Mouse (Mus musculus): ENCODE results near the gene Gtdc1. TPM values are rescaled to one million over a fixed set of nuclear protein-coding genes. Genes with fewer than 3 reads are reported as not detected.

Gene Gtdc1
- polyA plus RNA-seq, 1 experiment from 2014 or later: 8.5 TPM

DNA sequence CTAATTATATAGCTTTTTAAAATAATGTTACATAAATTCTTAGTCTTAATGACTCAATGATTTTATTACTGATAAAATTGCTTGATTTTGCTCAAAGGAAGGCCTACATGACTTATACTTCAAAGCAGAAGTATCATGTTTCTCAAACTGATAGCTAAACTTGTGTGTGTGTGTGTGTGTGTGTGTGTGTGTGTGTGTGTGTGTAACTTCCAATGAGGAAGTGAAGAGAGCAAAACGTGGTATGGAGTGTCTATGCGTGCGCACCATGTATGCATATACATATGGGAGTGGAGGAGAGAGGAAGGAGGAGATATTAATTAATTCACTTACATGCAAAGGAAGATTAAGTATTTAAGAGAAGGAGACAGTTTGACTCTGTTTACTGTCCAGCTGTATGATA is 100.8 kb downstream of the Gtdc1 start:
- WGBS (ENCODE audit: insufficient replicate concordance): 79% methylated on average over 3 of the region's 3 CpGs
- no peak for DNase-seq
- no peaks in the 10 kb centered on the region for H3K27me3 ChIP-seq (ENCODE audit: insufficient read depth, low read length)

DNA sequence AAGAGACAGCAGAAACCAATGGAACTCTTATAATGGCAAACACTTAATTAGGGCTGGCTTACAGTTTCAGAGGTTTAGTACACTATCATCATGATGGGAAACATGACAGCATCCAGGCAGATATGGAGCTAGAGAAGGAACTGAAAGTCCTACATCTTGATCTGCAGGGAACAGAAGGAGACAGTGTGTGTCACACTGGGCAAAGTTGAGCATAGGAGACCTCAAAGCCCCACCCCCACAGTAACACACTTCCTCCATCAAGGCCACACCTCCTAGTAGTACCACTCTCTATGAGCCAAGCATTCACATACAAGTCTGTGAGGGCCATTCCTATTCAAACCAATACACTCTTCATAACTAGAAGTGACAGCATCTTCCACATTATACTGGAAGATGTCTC is 109.7 kb downstream of the Gtdc1 start:
- Histone ChIP-seq H3K4me1 (ENCODE audit: insufficient read depth) (no peaks in the 10 kb centered on the region), H3K36me3 (replicated peaks; ENCODE audit: insufficient read depth, low read length) (no peaks in the 10 kb centered on the region), H3K4me2 (ENCODE audit: low read depth, low read length) (no peak overlapping the region), H3K4me3 (ENCODE audit: low read depth, low read length) (no peak overlapping the region), H3K27me3 (ENCODE audit: insufficient read depth, low read length) (no peaks in the 10 kb centered on the region), H3K9me3 (ENCODE audit: low read length) (no peaks in the 10 kb centered on the region), H3K9ac (replicated peaks) (no peak overlapping the region), H3K27ac (ENCODE audit: low read depth) (no peak overlapping the region)
- no peak for TF ChIP-seq CTCF (IDR thresholded peaks at IDR 0.05; ENCODE audit: low read depth)
- no peak for TF ChIP-seq EP300 (IDR thresholded peaks at IDR 0.05; ENCODE audit: low read depth)
- DNase-seq (no peak), ATAC-seq (no peak)

More for the DNA sequence above, 100.8 kb downstream of the Gtdc1 start:
- Histone ChIP-seq H3K9me3 (ENCODE audit: low read length) (no peaks in the 10 kb centered on the region), H3K27ac (ENCODE audit: low read depth) (no peak overlapping the region), H3K4me1 (ENCODE audit: insufficient read depth) (no peaks in the 10 kb centered on the region), H3K4me3 (ENCODE audit: low read depth, low read length) (no peak overlapping the region), H3K4me2 (ENCODE audit: low read depth, low read length) (no peak overlapping the region), H3K9ac (replicated peaks) (no peak overlapping the region), H3K36me3 (replicated peaks; ENCODE audit: insufficient read depth, low read length) (no peaks in the 10 kb centered on the region)
- no peak for TF ChIP-seq CTCF (IDR thresholded peaks at IDR 0.05; ENCODE audit: low read depth)
- no peak for TF ChIP-seq EP300 (IDR thresholded peaks at IDR 0.05; ENCODE audit: low read depth)
- ATAC-seq: no peak

DNA sequence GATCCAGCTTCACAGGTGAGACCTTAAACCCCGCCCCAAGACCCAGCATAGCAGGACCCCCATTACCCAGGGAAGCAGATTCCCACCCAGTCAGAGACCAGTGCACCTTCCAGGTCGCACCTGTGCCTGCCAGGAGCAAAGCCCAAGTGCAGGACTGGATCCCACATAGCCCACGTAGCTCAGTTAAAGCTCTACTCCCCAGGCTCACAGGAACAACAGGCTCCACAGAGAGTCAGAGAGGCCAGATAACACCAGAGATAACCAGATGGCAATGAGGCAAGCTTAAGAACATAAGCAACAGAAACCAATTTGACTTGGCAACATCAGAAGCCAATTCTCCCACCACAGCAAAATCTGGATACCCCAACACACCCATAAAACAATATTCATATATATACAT is 113.7 kb downstream of the Gtdc1 start:
- no peaks in the 10 kb centered on the region for H3K27me3 ChIP-seq (ENCODE audit: insufficient read depth, low read length)
- WGBS (ENCODE audit: insufficient replicate concordance): 55% methylated on average over 3 of the region's 3 CpGs
- ATAC-seq: no peak

DNA sequence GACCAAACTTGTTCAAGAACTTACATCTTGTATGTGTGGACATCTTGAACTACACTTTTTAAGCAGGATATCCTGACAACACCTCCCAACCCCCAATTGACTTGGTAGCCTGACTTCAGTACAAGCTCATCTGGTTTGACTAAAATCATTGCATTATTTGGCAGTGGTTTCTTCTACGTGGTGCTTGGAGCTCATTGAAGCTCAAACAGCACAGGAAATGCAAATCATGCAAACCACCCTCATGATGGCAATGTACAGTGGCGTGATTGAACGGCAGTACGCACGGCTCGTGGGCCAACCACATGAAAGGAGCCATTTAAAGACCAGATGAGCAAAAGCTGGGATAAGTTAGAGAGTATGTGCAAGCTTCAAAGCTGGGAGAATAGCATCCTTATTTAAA is 123.0 kb downstream of the Gtdc1 start:
- no peak overlapping the region for H3K9ac ChIP-seq (replicated peaks)
- H3K27ac ChIP-seq (ENCODE audit: low read depth): no peak overlapping the region
- no peaks in the 10 kb centered on the region for H3K4me1 ChIP-seq (ENCODE audit: insufficient read depth)
- no peak overlapping the region for H3K4me2 ChIP-seq (ENCODE audit: low read depth, low read length)
- H3K4me3 ChIP-seq (ENCODE audit: low read depth, low read length): no peak overlapping the region
- H3K27me3 ChIP-seq (ENCODE audit: insufficient read depth, low read length): no peaks in the 10 kb centered on the region
- ATAC-seq (no peak), DNase-seq (no peak)
- TF ChIP-seq EP300 (IDR thresholded peaks at IDR 0.05; ENCODE audit: low read depth) (no peak), CTCF (IDR thresholded peaks at IDR 0.05; ENCODE audit: low read depth) (no peak)
- WGBS (ENCODE audit: insufficient replicate concordance): 72% methylated on average over 6 of the region's 6 CpGs
- H3K9me3 ChIP-seq (ENCODE audit: low read length): no peaks in the 10 kb centered on the region
- H3K36me3 ChIP-seq (replicated peaks; ENCODE audit: insufficient read depth, low read length): no peaks in the 10 kb centered on the region

More for the DNA sequence above, 113.7 kb downstream of the Gtdc1 start:
- Histone ChIP-seq H3K27ac (ENCODE audit: low read depth) (no peak overlapping the region), H3K9ac (replicated peaks) (no peak overlapping the region), H3K36me3 (replicated peaks; ENCODE audit: insufficient read depth, low read length) (no peaks in the 10 kb centered on the region), H3K9me3 (ENCODE audit: low read length) (no peaks in the 10 kb centered on the region), H3K4me3 (ENCODE audit: low read depth, low read length) (no peak overlapping the region), H3K4me1 (ENCODE audit: insufficient read depth) (no peaks in the 10 kb centered on the region), H3K4me2 (ENCODE audit: low read depth, low read length) (no peak overlapping the region)
- no peak for DNase-seq
- no peak for TF ChIP-seq CTCF (IDR thresholded peaks at IDR 0.05; ENCODE audit: low read depth)
- TF ChIP-seq EP300 (IDR thresholded peaks at IDR 0.05; ENCODE audit: low read depth): no peak

DNA sequence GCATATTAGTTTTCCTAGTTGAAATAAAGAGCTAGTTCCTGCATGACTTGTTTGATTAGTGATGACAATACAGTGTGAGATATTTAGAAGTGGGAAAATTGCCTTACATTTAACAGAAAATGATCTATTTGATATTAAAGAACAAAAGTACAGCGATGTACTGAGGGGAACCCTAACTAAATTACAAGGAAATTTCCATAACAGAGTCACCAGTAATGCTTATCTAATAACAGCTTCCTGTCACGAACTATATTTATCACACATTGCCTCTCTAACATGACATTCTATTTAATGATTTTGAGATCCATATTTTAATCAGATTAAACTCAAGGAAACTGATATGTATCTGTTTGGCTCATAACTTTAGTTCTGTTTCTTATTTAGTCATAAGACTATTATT is 126.1 kb downstream of the Gtdc1 start:
- H3K4me1 ChIP-seq (ENCODE audit: insufficient read depth): no peaks in the 10 kb centered on the region
- H3K27ac ChIP-seq (ENCODE audit: low read depth): no peak overlapping the region
- H3K36me3 ChIP-seq (replicated peaks; ENCODE audit: insufficient read depth, low read length): no peaks in the 10 kb centered on the region
- no peak for TF ChIP-seq EP300 (IDR thresholded peaks at IDR 0.05; ENCODE audit: low read depth)
- TF ChIP-seq CTCF (IDR thresholded peaks at IDR 0.05; ENCODE audit: low read depth): no peak
- no peak overlapping the region for H3K9ac ChIP-seq (replicated peaks)
- ATAC-seq (no peak), DNase-seq (no peak)
- no peak overlapping the region for H3K4me3 ChIP-seq (ENCODE audit: low read depth, low read length)
- no peak overlapping the region for H3K4me2 ChIP-seq (ENCODE audit: low read depth, low read length)
- no peaks in the 10 kb centered on the region for H3K27me3 ChIP-seq (ENCODE audit: insufficient read depth, low read length)
- WGBS (ENCODE audit: insufficient replicate concordance): 52% methylated on average over 2 of the region's 2 CpGs
- H3K9me3 ChIP-seq (ENCODE audit: low read length): no peaks in the 10 kb centered on the region

DNA sequence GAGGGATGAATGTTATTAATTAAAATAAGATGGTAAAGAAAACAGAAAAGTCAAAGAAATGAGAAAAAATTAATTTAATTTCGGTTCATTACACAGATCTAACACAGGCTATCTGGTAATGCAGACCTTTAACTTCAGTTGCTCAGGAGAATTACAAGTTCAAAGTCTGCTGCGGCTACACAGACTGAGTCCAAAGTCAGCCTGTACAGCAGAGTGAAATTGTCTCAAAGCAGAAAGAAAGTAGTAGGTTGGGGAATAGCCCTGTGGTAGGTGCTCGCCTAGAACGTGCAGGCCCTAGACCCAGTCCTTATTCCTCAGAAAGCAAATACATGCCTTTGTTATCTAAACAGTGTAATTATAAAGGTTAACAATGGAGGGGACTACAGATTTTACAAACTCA is 135.6 kb downstream of the Gtdc1 start:
- TF ChIP-seq CTCF (IDR thresholded peaks at IDR 0.05; ENCODE audit: low read depth) (no peak), EP300 (IDR thresholded peaks at IDR 0.05; ENCODE audit: low read depth) (no peak)
- ATAC-seq: no peak

DNA sequence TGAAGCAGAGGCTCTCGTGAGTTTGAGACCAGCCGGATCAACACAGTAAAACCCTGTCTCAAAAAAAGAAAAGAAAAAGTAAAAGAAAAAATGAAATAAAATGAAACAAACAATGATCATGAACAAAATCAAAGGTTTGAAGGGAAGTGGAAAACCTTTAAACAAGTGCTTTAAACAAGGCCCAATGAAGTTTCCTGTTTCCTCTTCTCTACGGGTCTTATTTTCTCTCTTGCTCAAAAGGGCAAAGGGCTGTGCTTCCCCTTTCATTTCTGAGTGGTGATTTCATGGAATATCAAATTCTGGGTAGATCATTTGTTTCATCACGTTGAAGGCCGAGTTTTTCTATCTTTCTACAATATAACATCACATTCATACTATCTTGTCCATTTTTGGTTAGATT is 136.3 kb downstream of the Gtdc1 start:
- DNase-seq: no peak
- no peaks in the 10 kb centered on the region for H3K36me3 ChIP-seq (replicated peaks; ENCODE audit: insufficient read depth, low read length)
- H3K9ac ChIP-seq (replicated peaks): no peak overlapping the region
- no peak for ATAC-seq
- no peaks in the 10 kb centered on the region for H3K4me1 ChIP-seq (ENCODE audit: insufficient read depth)
- WGBS (ENCODE audit: insufficient replicate concordance): 68% methylated on average over 5 of the region's 5 CpGs
- H3K4me3 ChIP-seq (ENCODE audit: low read depth, low read length): no peak overlapping the region
- H3K4me2 ChIP-seq (ENCODE audit: low read depth, low read length): no peak overlapping the region
- no peak overlapping the region for H3K27ac ChIP-seq (ENCODE audit: low read depth)
- H3K27me3 ChIP-seq (ENCODE audit: insufficient read depth, low read length): no peaks in the 10 kb centered on the region
- TF ChIP-seq CTCF (IDR thresholded peaks at IDR 0.05; ENCODE audit: low read depth): no peak
- TF ChIP-seq EP300 (IDR thresholded peaks at IDR 0.05; ENCODE audit: low read depth): no peak
- H3K9me3 ChIP-seq (ENCODE audit: low read length): no peaks in the 10 kb centered on the region

More for the DNA sequence above, 135.6 kb downstream of the Gtdc1 start:
- no peaks in the 10 kb centered on the region for H3K36me3 ChIP-seq (replicated peaks; ENCODE audit: insufficient read depth, low read length)
- H3K4me3 ChIP-seq (ENCODE audit: low read depth, low read length): no peak overlapping the region
- 72% methylated on average over 4 of the region's 4 CpGs for WGBS (ENCODE audit: insufficient replicate concordance)
- no peaks in the 10 kb centered on the region for H3K4me1 ChIP-seq (ENCODE audit: insufficient read depth)
- DNase-seq: no peak
- no peak overlapping the region for H3K27ac ChIP-seq (ENCODE audit: low read depth)
- no peak overlapping the region for H3K4me2 ChIP-seq (ENCODE audit: low read depth, low read length)
- no peaks in the 10 kb centered on the region for H3K9me3 ChIP-seq (ENCODE audit: low read length)
- H3K27me3 ChIP-seq (ENCODE audit: insufficient read depth, low read length): no peaks in the 10 kb centered on the region
- no peak overlapping the region for H3K9ac ChIP-seq (replicated peaks)
